Mouse (Mus musculus) cerebellum, postnatal 10 days (tissue): ENCODE results near the gene Zfp790.

Source experiments
- DNase-seq, 2 experiments: peaks; one replicate each; pipeline ENCODE4 v3.0.0; 2021; ENCODE audit warnings: mixed read lengths in 2 of 2

The Zfp790 gene

DNA sequence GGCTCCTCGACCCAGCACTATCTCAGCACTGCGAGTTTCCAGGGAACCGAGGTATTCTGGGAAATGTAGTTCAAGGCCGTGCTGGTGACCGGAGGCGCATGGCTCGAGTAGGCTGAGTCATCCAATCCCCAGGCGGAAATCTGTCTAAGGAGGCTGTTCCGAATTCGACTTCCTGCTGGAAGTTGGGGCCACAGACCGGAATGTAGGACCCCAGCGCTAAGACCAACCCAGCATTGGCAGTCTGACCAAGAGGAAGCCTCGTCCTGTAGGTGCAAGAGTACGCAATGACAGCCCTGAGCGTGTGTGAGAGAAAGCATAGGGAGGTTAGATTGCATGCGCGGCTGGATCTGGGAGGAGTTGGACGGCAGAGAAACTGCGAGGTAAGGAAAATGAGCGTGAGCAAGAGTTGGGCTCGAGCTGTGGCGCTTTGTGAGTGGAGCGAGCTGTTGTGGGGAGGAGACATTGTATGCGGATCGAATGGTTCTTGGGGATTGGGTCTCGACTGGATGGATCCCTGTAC is at the start of gene Zfp790:
Gene Zfp790, plus strand, starts transcription at position 205 of the 520 bp plus-strand sequence.
- DNase-seq: peak; percentile 90 to 92

DNA sequence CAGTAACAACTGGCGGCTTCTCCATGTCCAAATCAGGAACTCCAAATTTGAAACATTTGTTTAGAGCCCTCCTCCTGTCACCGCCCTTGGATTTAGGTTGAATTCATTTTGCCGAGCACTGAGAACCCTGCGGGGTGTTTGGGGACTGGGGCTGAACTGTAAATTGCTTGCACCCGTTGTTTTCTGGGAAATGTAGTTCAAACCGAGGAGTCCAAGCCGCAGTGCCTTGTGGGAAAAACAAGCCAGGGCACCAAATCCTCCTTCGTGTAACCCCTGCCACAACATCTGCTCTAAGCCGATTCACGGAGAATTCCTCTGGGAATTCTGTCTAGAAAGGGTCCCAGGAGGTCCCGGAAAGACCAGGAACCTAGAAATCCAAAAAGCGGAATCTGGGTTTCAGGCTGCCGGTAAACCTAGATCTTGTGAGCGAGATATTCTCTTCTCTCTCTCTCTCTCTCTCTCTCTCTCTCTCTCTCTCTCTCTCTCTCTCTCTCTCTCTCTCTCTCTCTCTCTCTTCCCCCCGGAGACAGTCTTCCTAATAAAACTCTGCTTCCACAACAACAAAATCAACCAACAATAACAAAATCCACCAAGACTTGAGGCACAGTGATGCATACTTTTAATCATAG is 48.7 kb upstream of the Zfp790 start:
- DNase-seq: peak; percentile 87 to 91

DNA sequence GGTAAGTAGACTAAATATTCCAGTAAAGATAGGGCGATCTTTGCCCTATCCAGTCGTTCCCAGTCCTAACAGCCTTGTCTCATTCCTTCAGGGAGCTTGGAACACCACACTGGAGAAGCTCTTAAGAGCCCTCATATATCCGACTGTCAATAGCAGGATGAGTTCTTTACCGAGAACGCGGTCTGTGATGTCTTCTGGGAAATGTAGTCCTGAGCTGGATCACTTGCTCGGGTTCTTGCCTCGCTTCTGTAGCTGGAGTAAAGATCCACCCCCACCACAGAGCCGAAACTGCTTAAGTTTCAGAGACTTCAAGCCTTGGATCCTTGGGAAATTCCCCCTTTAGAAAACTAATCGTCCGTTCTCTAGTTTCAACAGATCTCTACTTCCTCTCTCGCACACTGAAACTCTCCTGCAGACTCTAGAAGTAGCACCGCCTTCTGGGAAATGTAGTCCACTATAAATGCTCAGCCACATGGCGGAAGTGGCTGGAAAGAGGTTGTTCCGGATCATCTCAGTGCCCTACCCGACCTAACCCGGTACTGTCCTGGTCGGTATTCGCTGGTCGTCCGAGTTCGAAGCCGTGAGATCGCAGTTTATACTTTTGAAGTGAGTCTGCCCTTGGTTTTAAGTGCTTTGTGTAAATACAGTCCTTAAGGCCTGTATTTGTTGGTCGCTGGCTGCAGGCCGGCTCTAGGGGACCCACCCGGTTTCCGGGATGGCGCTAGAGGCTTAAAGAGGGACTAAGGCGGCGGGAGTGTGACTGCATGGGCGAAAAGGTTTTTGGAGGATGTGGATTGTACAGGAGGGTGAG is 47.6 kb upstream of the Zfp790 start, which contains the start of gene Zfp84:
Gene Zfp84, plus strand, starts transcription at position 463 of the 811 bp plus-strand sequence.
- peak; percentile 90 for DNase-seq

DNA sequence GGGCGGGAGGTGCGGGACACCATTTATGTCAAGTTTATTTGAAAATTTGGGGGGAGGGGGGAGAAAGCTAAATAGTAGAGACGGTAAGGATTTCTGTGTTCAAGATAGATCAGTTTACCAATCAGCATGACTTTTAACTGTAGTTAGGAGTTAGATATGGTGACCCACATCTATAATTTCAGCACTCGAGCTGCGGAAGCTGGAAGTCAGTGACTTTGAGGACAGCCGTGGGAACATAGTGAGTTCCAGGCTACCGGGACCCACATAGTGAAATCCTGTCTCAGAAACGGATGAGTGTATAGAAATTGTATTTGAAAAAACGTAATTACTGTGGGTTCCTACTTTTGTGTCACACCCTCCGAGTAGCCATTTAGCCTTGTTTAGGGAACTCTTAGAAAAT is 46.9 kb upstream of the Zfp790 start:
- DNase-seq: no peak

DNA sequence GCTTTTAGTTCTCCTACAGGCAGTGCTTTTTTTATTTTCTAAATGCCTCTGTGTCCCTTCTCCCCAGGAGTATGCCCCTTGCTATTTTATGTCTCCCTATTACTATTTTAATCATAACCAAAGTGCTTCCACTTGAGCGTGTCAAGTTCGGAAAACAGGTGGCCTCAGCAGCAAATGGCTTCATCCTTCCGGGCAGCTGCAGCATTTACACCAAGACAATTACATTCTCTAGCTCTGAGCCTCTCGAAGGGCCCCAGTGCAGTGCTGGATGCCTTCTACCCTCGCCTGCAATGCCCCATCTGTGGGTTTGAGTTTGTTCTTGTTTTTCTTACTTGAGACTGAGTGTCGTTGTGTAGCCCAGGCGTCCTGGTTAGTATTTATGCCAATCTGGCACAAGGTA is 42.4 kb upstream of the Zfp790 start:
- DNase-seq: no peak

DNA sequence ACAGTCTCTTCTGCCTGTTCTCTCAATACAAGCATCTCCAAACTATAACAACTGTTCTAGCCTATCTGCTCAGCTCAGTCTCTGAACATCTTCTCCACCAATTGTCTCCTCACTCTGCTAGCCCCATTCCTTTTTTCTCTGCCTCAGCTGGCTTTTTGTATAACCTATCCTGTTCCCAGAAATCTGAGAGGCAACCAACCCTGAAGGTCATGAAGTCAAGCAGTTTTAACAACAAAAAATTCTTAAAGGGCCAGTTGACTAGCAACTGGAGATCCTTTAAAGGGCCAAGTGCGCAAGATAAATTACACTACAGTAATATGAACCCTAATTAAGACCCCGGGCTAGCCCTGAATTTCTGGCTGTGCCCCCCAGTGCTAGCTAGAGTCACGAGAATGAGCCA is 41.5 kb upstream of the Zfp790 start:
- DNase-seq: no peak

DNA sequence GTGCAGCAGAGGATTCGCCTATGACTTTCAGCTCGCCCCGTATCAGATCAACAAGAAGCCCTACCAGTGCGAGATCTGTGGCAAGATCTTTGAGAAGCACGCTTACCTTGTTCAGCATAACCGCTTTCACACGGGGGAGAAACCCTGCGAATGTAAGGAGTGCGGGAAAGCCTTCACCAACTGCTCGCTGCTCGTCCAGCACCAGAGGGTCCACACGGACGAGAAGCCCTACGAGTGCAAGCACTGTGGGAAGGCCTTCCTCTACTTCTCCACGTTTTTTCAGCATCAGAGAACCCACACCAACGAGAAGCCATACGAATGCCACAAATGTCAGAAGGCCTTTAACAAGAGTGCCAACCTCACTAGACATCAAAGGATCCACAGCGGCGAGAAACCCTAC is 39.3 kb upstream of the Zfp790 start:
- DNase-seq: no peak

DNA sequence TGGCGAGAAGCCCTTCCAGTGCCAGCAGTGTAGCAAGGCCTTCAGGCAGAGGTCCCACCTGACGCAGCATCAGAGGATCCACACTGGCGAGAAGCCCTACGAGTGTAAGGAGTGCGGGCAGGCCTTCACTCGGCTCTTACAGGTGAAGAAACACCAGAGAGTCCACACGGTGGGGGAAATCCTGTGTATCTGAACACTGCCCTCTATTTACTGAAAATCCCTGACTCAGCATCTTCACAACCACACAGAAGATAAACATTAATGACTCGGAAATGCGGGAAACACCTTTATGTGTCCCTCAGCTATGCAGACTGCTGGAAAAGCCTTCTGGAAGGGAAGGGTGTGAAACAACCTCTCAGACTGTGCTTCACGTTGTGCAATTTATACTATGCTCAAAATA is 38.5 kb upstream of the Zfp790 start:
- DNase-seq: no peak

DNA sequence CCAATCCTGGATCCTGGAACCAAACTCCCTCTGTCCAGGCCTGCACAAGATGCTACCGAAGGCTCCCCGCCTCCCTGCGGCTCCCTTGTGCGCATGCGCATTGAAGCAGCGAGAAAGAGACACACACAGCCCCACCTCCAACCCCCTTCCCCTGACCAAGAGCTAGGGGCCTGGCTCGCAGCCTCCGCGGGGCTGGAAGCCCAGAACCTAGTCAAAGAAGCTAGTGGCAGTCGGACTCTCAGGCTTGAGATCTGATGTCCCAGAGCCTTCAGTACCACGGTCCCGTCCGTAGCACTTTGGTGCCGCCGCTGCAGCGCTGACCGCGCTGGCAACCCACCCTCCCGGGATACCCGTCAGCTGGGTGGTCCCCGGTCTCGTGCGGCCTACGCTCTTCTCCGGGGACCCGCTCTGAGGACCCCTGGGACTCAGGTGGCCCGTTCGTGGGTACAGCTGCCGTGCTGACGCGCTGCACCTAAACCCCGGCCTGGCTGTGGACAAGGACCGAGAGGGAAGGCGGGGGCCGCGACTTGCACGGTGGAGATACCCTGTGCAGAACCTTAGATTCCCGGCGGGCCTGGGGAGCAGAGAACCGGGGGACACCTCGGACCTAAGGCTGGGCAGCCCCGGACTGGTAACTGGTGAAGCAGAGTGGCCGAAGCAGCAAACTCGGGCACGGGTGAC is 31.9 kb upstream of the Zfp790 start, which contains the start of gene Zfp30:
Gene Zfp30, plus strand, starts transcription at position 128 of the 681 bp plus-strand sequence.
- DNase-seq: peak; percentile 93 to 96

DNA sequence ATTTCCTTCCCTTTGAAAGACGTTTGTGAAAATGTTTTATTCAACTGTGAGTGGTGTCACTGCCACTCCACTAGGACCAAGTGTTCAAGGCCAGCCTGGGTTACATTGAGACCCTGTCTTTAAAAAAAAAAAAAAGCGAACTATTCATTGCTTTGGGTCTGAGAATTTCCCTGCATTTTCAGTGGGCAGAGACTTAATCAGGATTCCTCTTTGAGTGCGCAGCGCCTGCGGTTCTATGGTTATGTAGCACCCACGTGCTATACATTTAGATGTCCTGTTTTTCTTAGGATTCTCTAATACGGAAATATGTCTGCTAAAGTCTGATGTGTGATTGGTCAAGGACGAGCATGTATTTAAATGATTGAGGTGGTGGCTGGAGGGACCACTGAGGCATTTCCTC is 30.9 kb upstream of the Zfp790 start:
- no peak for DNase-seq

DNA sequence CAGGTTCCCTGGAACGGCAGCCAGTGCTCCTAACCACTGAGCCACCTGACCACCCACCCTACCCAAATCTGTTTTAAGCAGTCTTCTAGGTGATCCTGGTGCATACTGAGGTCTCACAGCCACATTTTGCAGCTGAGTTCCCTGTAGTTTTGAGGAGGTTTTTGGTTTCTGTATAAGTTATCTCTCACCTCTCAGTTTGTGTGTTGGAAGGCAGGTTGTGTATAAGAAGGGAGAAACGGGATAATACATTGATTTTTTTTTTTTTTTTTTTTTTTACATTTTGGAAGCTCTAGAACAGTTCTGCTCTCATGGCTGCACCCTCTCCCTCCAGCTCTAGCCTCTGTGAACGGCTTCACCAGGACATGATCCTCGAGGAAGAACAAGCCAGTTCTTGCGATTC is 30.0 kb upstream of the Zfp790 start:
- DNase-seq: peak; percentile 25 to 38

DNA sequence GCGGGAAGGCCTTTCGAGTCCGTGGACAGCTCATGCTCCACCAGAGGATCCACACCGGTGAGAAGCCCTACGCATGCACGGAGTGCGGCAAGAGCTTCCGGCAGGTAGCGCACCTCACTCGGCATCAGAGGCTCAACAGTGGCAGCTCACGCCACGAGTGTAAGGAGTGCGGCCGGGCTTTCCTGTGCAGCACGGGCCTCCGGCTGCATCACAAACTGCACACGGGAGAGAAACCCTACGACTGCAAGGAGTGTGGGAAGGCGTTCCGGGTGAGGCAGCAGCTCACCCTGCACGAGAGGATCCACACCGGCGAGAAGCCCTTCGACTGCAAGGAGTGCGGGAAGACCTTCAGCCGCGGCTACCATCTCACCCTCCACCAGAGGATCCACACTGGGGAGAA is 23.0 kb upstream of the Zfp790 start:
- no peak for DNase-seq

DNA sequence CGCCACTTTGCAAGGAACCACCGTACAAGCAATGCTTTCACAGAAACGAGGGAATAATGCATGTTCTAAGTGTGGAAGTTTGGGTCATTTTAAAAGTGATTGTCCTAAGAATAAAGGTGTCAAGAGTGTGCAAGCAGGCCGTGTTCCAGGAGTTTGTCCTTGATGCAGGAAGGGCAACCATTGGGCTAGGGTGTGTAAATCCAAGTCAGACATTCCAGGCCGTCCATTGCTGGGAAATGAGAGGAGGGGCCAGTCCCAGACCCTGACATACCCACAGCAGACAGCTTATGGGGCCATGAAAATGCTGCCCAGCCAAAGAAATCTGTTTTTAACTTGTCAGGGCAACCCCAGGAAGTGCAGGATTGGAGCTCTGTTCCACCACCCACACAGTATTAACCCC is 8.9 kb upstream of the Zfp790 start:
- DNase-seq: no peak

DNA sequence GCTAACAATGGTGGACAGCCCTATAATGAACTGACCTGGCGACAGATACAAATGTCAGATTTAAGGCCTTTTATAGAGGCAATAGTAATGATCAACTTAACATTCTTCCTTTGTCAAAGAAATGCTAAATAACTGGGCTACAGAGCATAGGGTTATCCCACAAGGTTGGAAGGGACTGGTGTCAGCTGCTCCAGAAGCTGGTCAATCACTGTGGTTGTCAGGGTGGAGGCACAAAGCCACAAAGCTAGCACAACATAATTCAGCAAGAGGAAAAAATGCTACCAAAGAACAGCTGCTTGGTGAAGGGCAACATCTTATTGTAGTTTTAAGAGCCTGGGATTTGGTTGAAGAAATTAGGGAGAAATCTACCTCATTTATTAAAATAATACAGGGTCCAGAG is 3.7 kb upstream of the Zfp790 start:
- DNase-seq: no peak

DNA sequence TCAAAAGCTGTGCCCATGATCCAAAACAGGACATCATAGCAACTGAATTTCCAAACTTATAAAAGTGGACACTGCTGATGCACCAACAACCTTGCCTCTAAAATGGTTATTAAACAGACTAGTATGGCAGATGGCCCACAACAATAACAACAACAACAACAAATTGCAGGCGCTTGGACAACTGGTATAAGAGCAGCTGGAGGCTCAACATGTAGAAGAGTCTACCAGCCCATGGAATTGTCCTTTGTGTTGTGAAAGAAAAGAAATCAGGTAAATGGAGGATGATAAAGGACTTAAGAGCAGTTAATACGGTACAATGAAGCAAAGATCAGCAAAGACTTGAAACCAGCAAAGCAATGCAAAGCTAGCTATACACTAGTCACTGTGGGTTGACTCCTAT is 1.5 kb upstream of the Zfp790 start:
- no peak for DNase-seq

DNA sequence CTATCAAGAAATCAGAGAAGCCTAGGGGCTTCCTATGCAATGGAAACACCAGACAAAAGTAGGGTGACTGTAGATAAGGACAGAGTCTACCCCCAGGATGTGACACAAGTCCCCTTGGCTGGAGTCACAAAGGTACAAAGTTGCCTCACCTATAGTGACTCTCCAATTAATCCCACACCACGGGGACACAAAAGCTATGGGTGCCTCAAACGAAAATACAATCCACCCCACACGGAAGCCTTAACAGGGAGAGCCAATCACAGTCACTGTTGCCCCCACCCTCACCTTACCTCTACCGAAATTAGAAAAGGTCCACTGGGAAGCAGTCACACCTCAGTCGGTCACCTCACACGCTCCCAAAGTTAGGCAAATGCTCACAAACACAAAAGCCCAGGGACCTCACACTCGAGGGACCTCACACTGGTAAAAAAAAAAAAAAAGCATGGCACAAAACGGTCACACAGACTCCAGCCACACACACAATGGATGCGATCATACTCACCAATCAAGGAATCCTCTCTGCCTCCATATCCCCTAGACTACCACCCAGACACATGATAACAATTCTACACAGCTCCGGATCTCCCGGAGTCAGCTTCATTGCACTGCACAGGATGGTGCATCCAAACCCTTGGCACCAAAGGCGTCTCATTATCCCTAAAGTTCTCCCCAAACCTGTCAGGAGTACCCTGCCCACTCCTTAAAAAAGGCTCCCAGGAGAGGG is 691 bp upstream of the Zfp790 start:
- DNase-seq: peak in 1 of 2 experiments; percentile 28

DNA sequence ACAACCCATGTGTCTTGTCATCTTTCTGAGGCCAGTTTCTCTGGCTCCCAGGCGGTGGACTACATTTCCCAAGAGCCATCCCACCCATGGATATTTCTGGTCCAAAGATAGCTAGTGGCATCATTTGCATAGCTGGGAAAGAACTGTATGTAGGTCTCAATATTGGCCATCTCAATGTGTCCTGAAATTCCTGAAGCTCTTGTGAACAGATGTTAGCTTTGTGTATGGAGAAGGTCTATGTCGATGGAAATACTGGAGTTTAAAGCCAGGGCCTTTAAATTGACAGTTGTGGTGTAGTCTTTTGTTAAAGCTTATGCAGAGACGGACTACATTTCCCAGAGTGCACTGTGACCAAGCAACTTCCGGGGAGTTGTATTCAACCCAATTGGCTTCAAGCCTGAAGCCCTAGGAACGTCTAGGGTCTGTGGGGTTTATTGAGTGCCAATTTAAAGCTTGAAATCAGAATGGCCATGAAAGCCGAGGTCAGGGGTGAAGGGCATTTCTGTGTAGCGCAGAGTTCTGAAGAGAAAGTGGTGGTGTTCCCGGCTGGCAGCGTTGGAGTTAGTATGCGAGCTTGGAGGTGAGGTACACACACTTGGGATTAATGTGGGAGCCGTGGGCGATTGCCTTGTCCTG is 2.8 kb downstream of the Zfp790 start:
- peak; percentile 86 for DNase-seq

DNA sequence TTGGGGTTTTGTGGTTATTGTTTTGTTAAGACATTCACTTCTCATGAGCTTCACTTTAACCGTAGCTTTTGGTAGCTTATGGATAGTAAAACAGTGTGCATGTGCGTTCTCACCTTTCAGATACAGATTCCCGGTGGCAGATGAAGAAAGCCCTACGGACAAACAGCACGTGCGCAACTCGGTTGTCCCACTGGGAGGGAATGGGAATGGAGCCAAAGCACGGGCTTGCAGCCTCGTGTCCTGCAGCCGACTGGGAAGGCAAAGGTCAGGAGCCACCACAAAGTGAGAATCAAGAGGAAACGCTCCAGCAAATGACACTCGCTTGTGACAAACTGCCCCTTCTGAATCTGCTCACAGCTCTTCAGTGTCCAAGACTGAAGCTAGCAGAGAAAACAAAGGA is 12.1 kb downstream of the Zfp790 start:
- peak in 1 of 2 experiments; percentile 15 for DNase-seq

DNA sequence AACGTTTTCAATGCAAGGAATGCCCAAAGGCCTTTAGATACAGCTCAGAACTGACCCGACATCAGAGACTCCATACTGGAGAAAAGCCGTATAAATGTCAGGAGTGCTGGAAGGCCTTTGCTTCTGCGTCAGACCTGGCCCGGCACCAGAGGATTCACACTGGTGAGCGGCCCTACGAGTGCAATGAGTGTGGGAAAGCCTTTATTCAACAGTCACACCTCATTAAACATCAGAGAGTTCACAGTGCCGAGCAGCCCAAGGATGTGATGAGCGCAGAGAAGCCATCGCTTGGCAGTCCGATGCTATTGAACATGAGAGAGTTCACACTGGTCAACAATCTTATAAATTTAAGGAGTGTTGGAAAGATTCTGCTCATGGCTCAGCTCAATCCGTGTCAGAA is 13.9 kb downstream of the Zfp790 start:
- no peak for DNase-seq

DNA sequence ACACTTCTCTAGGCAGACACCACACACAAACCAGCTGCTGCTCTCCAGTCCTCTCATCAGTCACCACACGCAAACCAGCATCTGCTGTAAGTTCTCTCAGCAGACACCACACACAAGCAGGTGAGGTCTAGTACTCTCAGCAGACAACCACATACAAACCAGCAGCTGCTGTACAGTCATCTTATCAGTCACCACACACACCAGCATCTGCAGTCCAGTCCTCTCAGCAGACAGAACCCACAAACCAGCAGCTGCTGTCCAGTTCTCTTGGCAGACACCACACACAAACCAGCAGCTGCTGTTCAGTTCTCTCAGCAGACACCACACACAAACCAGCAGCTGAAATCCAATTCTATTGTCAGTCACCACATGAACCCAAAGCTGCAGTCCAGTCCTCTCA is 20.9 kb downstream of the Zfp790 start:
- no peak for DNase-seq

DNA sequence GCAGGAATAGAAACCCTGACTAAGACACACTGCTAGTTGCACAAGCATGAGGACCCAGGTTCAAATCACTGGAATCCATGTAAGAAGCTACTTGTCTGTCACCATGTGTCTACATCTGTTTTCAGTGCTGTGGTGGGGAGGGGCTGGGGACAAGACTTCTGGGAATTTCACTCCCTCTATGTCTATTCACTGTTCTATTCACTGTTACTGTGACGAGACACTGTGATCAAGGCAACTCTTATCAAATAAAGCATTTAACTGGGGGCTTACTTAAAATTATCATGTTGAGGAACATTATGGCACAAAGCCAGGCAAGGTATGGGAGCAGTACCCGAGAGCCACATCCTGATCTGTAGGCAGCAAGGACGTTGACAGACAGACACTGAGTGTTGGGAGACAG is 23.3 kb downstream of the Zfp790 start:
- DNase-seq: no peak

DNA sequence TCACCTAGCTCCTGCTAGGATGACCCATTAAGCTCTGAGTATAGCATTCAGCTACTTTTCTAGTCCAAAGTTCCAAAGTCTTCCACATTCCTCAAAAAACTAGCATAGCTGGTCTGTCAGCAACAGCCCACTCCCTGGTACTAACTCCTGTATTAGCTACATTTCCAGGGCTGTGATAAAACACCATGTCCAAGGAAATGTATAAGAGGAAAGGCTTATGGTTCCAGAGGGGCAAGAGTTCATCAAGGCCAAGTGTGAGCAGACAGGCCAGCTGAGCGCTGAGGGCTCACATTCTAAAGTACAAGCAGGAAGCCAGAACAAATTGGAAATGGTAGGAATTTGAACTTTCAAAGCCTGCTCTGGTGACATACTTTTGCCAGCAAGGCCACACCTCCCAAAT is 26.2 kb downstream of the Zfp790 start:
- DNase-seq: no peak
